Mouse (Mus musculus): ENCODE measurements around the gene Zpr1. TPM values are rescaled to one million over a fixed set of nuclear protein-coding genes. Genes with fewer than 3 reads are reported as not detected.

Zpr1 gene
- polyA plus RNA-seq, 1 experiment from 2014 or later, result 23.6 TPM

DNA sequence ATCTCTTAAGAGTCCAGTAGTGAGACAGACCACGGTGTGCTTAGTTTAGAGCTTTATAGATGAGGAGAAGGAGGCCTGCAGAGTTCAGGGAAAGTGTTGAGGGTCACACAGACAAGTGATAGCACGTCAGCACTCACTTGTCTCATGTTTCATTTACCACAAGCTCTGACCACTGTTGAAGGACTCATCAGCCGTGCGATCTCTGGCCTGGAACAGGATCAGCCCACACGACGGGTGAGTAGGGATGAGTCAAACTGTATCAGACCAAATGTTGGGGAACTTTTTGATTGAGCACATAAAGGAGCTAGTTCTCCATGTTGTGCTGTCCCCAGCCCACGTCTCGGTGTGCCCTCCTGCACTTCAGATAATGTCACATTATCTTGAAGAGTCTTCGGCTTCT lies 1.6 kb downstream of the Zpr1 start:
- Histone ChIP-seq H3K4me3 (ENCODE audit: low read depth, low read length) (no peak overlapping the region), H3K4me1 (ENCODE audit: control insufficient read depth, low read depth, low read length) (peaks cover 18% of the 10 kb centered on the region), H3K36me3 (ENCODE audit: control insufficient read depth, insufficient read depth) (peaks cover 25% of the 10 kb centered on the region), H3K4me2 (ENCODE audit: low read depth, low read length) (no peak overlapping the region), H3K27ac (ENCODE audit: low read length) (no peak overlapping the region), H3K27me3 (ENCODE audit: control insufficient read depth, insufficient read depth, low read depth, low read length) (no peaks in the 10 kb centered on the region), H3K9ac (ENCODE audit: low read depth, low read length) (no peak overlapping the region), H3K9me3 (replicated peaks; ENCODE audit: control insufficient read depth, low read length) (no peaks in the 10 kb centered on the region)
- no peak for ATAC-seq (ENCODE audit: low read depth)
- WGBS (ENCODE audit: insufficient replicate concordance), result 67% methylated on average over 9 of the region's 9 CpGs

DNA sequence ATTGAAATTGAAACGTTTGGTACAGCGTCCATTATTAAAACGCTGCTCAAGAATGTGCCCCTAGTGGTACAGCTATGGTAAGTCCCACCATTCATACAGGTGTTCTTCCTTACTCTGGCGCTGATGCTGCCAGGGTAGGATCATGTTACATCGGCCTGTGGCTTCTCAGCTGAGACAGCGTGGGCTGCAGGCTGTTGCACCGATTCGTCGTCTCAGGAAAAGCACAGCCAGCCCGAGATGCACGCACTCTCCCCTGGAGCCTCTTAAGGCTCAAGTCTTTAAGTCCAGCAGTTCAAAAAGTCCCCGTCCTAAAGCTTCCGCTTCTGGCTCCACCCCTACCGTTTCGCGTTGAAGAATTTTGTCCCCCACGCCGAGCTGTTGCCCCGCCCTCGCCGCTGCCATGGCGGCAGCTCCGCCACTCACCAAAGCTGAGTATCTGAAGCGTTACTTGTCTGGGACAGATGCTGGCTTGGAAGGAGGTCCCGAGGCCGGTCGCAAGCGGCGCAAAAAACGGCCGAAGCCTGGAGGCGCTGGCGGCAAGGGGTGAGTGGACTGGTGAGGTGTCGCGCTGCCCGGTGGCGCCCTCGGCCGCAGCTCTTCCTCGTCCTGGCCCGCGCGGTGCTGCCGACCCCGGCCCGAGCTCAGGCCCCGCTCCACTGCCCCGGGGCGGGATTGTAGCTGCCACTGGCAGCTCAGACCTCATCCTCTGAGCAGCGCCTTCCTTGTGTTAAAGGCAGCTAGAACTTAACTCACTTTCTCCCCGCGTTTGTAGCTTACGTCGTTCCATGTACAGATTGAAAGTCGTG lies 10.0 kb downstream of the Zpr1 start, which contains the start of gene Bud13:
Gene Bud13 (plus strand): TSS at position 378 of the 806 bp plus-strand sequence.
- under 1% methylated on average over 53 of the region's 55 CpGs for WGBS (ENCODE audit: insufficient replicate concordance)
- ATAC-seq (ENCODE audit: low read depth), result peak; percentile 90
- Histone ChIP-seq H3K4me1 (ENCODE audit: control insufficient read depth, low read depth, low read length) (peaks cover 10% of the 10 kb centered on the region), H3K4me2 (ENCODE audit: low read depth, low read length) (peak within 1 kb of the TSS; percentile 85), H3K4me3 (ENCODE audit: low read depth, low read length) (peak within 1 kb of the TSS; percentile 97), H3K9ac (ENCODE audit: low read depth, low read length) (peak within 1 kb of the TSS; percentile 93), H3K27me3 (ENCODE audit: control insufficient read depth, insufficient read depth, low read depth, low read length) (no peaks in the 10 kb centered on the region), H3K36me3 (ENCODE audit: control insufficient read depth, insufficient read depth) (peaks cover 22% of the 10 kb centered on the region), H3K9me3 (replicated peaks; ENCODE audit: control insufficient read depth, low read length) (no peaks in the 10 kb centered on the region), H3K27ac (ENCODE audit: low read length) (peak within 1 kb of the TSS; percentile 84)

DNA sequence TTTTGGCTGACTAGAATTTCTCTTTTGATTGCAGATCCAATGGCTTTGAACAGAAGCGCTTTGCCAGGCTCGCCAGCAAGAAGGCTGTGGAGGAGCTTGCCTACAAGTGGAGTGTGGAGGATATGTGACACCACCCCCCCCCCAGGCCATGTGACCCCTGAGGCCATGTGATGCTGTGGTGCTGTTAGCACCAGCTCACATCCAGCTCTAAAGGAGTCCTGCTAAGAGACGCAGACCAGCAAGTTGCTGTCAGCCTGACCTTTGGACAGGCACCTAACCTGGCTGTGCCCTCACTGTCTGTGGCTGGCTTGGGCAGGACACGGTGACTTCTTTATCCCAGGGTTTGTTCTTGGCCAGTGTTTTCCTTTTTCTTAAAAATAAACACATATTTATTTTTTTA lies 25.5 kb downstream of the Zpr1 start:
- ATAC-seq (ENCODE audit: low read depth), result no peak
- Histone ChIP-seq H3K9me3 (replicated peaks; ENCODE audit: control insufficient read depth, low read length) (no peaks in the 10 kb centered on the region), H3K4me3 (ENCODE audit: low read depth, low read length) (no peak overlapping the region), H3K9ac (ENCODE audit: low read depth, low read length) (no peak overlapping the region), H3K4me1 (ENCODE audit: control insufficient read depth, low read depth, low read length) (no peaks in the 10 kb centered on the region), H3K27ac (ENCODE audit: low read length) (no peak overlapping the region), H3K27me3 (ENCODE audit: control insufficient read depth, insufficient read depth, low read depth, low read length) (no peaks in the 10 kb centered on the region), H3K36me3 (ENCODE audit: control insufficient read depth, insufficient read depth) (peaks cover 5% of the 10 kb centered on the region), H3K4me2 (ENCODE audit: low read depth, low read length) (no peak overlapping the region)
- WGBS (ENCODE audit: insufficient replicate concordance), result 77% methylated on average over 4 of the region's 4 CpGs

DNA sequence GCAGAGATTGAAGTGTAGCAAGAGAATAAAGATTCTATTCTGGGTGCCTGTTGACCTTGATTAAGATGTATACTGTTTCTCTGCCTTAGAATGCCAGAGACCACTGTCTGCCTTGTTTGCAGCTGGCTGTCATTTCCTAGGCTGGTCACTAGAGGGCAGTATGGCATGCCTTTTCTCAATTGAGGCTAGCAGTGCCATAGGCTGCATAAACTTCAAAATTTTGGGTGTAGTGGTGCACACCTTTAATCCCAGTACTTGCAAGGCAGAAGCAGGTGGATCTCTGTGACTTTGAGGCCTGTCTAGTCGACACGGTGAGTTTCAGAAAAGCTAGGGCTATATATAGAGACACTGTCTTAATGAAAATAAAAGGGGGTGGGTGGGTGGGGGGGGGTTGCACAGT lies 29.3 kb downstream of the Zpr1 start:
- Histone ChIP-seq H3K4me3 (ENCODE audit: low read depth, low read length) (no peak overlapping the region), H3K9me3 (replicated peaks; ENCODE audit: control insufficient read depth, low read length) (no peaks in the 10 kb centered on the region), H3K27ac (ENCODE audit: low read length) (no peak overlapping the region), H3K9ac (ENCODE audit: low read depth, low read length) (no peak overlapping the region), H3K27me3 (ENCODE audit: control insufficient read depth, insufficient read depth, low read depth, low read length) (no peaks in the 10 kb centered on the region), H3K4me1 (ENCODE audit: control insufficient read depth, low read depth, low read length) (no peaks in the 10 kb centered on the region), H3K36me3 (ENCODE audit: control insufficient read depth, insufficient read depth) (peaks cover 5% of the 10 kb centered on the region), H3K4me2 (ENCODE audit: low read depth, low read length) (no peak overlapping the region)
- no peak for ATAC-seq (ENCODE audit: low read depth)
- 10% methylated on average over 2 of the region's 2 CpGs for WGBS (ENCODE audit: insufficient replicate concordance)

DNA sequence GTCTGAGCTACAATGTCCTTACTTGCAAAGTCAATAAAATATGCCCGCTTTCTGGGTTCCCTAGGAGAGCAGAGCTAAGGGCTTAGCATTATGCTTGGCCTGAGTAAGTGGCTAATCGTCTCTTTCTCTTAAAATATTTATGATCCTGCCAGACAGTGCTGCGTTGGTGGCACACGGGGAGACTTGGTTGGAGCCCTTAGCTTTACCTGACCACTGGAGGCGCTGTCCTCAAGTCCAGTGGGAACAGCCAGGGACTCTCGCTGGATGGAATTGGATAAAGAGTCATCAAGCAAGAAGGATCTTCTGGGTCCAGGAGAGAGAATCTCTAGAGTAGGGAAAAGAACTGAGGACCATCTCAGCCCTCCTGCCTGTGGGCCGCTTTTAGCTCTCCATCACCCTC lies 36.3 kb downstream of the Zpr1 start:
- Histone ChIP-seq H3K4me1 (ENCODE audit: control insufficient read depth, low read depth, low read length) (no peaks in the 10 kb centered on the region), H3K4me2 (ENCODE audit: low read depth, low read length) (no peak overlapping the region), H3K9ac (ENCODE audit: low read depth, low read length) (no peak overlapping the region), H3K36me3 (ENCODE audit: control insufficient read depth, insufficient read depth) (no peaks in the 10 kb centered on the region), H3K27ac (ENCODE audit: low read length) (no peak overlapping the region), H3K4me3 (ENCODE audit: low read depth, low read length) (no peak overlapping the region), H3K27me3 (ENCODE audit: control insufficient read depth, insufficient read depth, low read depth, low read length) (no peaks in the 10 kb centered on the region), H3K9me3 (replicated peaks; ENCODE audit: control insufficient read depth, low read length) (no peaks in the 10 kb centered on the region)
- WGBS (ENCODE audit: insufficient replicate concordance), result 16% methylated on average over 7 of the region's 7 CpGs
- ATAC-seq (ENCODE audit: low read depth), result no peak

DNA sequence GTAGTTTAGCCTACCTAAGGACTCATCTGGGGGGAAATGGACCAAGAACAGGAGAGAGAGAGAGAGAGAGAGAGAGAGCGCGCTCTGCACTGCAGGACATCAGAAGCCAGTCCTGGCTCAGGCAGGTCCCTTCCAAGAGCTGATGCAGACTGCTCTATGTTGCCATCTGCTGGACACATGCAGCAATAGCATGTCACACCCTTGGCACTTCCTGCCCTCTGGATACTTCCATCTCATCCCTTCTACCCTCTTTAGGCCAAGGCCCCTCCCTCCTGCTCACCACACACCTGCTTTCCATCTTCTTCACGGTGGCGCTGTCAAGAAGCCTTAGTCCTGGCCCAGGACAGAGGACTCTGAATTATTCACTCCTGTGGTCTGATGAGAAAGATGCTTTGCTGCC lies 41.6 kb downstream of the Zpr1 start:
- WGBS (ENCODE audit: insufficient replicate concordance), result 7% methylated on average over 4 of the region's 4 CpGs
- Histone ChIP-seq H3K27me3 (ENCODE audit: control insufficient read depth, insufficient read depth, low read depth, low read length) (no peaks in the 10 kb centered on the region), H3K36me3 (ENCODE audit: control insufficient read depth, insufficient read depth) (no peaks in the 10 kb centered on the region), H3K4me3 (ENCODE audit: low read depth, low read length) (no peak overlapping the region), H3K9ac (ENCODE audit: low read depth, low read length) (no peak overlapping the region), H3K27ac (ENCODE audit: low read length) (no peak overlapping the region), H3K4me1 (ENCODE audit: control insufficient read depth, low read depth, low read length) (no peaks in the 10 kb centered on the region), H3K9me3 (replicated peaks; ENCODE audit: control insufficient read depth, low read length) (no peaks in the 10 kb centered on the region), H3K4me2 (ENCODE audit: low read depth, low read length) (no peak overlapping the region)
- 0 out of 2 replicates have a peak, but pooled peaks have one; percentile 16 for ATAC-seq (ENCODE audit: low read depth)

DNA sequence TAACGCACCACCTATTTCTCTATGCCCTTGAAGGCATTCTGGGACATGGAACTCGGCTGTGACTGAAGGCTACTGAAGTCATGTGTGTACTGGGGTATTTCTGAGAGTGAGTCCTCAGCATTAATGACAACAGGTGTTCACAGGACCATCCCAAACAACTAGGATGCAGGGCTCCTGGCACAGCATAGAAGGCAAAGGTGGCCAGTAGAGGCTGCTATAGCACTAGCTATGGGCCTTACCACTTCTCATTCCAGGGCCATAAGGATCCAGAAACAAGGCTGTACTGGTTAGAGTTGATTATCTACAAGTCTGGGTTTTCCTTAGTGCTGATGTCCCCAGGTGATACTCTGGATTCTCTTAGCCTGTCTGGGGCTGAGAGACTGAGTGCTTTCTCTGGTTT lies 42.1 kb downstream of the Zpr1 start:
- no peak overlapping the region for H3K27ac ChIP-seq (ENCODE audit: low read length)
- no peaks in the 10 kb centered on the region for H3K4me1 ChIP-seq (ENCODE audit: control insufficient read depth, low read depth, low read length)
- H3K9me3 ChIP-seq (replicated peaks; ENCODE audit: control insufficient read depth, low read length), result no peaks in the 10 kb centered on the region
- no peak overlapping the region for H3K4me2 ChIP-seq (ENCODE audit: low read depth, low read length)
- no peaks in the 10 kb centered on the region for H3K36me3 ChIP-seq (ENCODE audit: control insufficient read depth, insufficient read depth)
- ATAC-seq (ENCODE audit: low read depth), result no peak
- 33% methylated on average over 2 of the region's 2 CpGs for whole genome bisulfite sequencing (ENCODE audit: insufficient replicate concordance)
- H3K9ac ChIP-seq (ENCODE audit: low read depth, low read length), result no peak overlapping the region
- H3K27me3 ChIP-seq (ENCODE audit: control insufficient read depth, insufficient read depth, low read depth, low read length), result no peaks in the 10 kb centered on the region
- H3K4me3 ChIP-seq (ENCODE audit: low read depth, low read length), result no peak overlapping the region

DNA sequence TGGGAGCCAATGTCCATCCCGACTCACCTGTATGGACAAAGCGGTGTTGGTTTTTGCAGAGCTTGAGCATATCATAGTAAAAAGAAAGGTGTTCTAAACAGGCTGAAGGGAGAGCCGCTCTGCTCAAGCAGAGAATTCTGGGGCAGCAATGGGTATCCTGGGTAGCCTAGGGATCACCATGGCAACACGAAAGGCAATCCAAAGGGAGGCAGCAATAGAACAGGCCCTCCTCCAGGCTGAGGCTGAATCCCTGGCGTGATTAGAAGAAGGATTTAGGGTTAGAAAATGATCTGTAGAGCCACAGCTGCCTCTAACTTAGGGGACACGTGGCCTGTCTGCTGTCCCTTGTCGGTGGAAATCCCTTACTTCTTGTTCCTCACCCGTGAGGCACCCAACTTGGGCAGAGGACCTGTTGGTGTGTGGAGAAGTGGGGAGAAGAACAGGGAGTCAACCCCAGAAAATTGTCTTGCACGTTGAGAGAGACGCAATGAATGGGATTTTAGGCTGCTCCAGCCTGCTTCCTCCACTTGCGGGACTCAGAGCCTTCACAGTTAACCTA lies 43.0 kb downstream of the Zpr1 start:
- H3K9ac ChIP-seq (ENCODE audit: low read depth, low read length), result no peak overlapping the region
- ATAC-seq (ENCODE audit: low read depth), result no peak
- WGBS (ENCODE audit: insufficient replicate concordance), result 53% methylated on average over 11 of the region's 11 CpGs
- no peaks in the 10 kb centered on the region for H3K36me3 ChIP-seq (ENCODE audit: control insufficient read depth, insufficient read depth)
- no peaks in the 10 kb centered on the region for H3K9me3 ChIP-seq (replicated peaks; ENCODE audit: control insufficient read depth, low read length)
- no peak overlapping the region for H3K4me2 ChIP-seq (ENCODE audit: low read depth, low read length)
- H3K27ac ChIP-seq (ENCODE audit: low read length), result no peak overlapping the region
- H3K4me1 ChIP-seq (ENCODE audit: control insufficient read depth, low read depth, low read length), result no peaks in the 10 kb centered on the region
- H3K4me3 ChIP-seq (ENCODE audit: low read depth, low read length), result no peak overlapping the region
- no peaks in the 10 kb centered on the region for H3K27me3 ChIP-seq (ENCODE audit: control insufficient read depth, insufficient read depth, low read depth, low read length)

DNA sequence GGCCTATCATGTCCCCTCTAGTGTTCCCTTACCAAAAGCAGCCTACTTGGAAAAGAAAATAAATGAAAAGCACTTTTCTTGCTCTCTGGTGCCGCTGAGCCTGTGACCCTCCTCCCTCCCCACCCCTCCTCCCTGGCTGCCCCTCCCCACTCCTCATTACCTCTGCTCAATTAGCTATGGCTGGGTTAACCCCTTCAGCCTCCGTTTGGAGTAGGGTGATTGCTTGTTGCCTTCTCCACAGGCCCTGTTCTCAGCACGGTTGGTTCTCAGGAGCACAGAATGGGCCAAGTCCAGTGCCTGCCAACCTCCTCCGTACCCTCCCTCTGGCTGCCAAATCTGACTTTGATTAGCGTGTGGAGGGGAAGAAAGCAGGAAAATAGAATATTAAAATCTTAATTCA lies 43.5 kb downstream of the Zpr1 start:
- Histone ChIP-seq H3K27me3 (ENCODE audit: control insufficient read depth, insufficient read depth, low read depth, low read length) (no peaks in the 10 kb centered on the region), H3K4me1 (ENCODE audit: control insufficient read depth, low read depth, low read length) (no peaks in the 10 kb centered on the region), H3K9me3 (replicated peaks; ENCODE audit: control insufficient read depth, low read length) (no peaks in the 10 kb centered on the region), H3K27ac (ENCODE audit: low read length) (no peak overlapping the region), H3K36me3 (ENCODE audit: control insufficient read depth, insufficient read depth) (no peaks in the 10 kb centered on the region), H3K4me3 (ENCODE audit: low read depth, low read length) (no peak overlapping the region), H3K4me2 (ENCODE audit: low read depth, low read length) (no peak overlapping the region), H3K9ac (ENCODE audit: low read depth, low read length) (no peak overlapping the region)
- no peak for ATAC-seq (ENCODE audit: low read depth)
- WGBS (ENCODE audit: insufficient replicate concordance), result 45% methylated on average over 5 of the region's 5 CpGs
